Mouse (Mus musculus) kidney, embryonic 16.5 days (tissue): ENCODE results near the gene 2410137M14Rik. TPM values are rescaled to one million over a fixed set of nuclear protein-coding genes. Genes with fewer than 3 reads are reported as not detected.
"Not testable (repeated sequence)": the region's sequence is repeated elsewhere in the genome, so short reads cannot be mapped to it uniquely, and the experiment has no call there.

Experiments
- ATAC-seq: fragments of 200-750 bp; cut with Nextera tagmentation; 2 replicates; pipeline ENCODE4 v1.8.0; 2017; ENCODE audit warnings: moderate TSS enrichment; ENCODE audit not compliant: low FRiP score, low TSS enrichment
- H3K27ac ChIP-seq: fragments of 300-500 bp; sonication (generic); 2 replicates; pipeline ENCODE4 v1.5.1; 2014; ENCODE audit warnings: low read length
- H3K27me3 ChIP-seq: fragments of 300-500 bp; sonication (generic); 2 replicates; pipeline ENCODE4 v1.6.1; 2014; ENCODE audit warnings: low read length, control low read depth, mixed read lengths; ENCODE audit not compliant: insufficient read depth
- H3K36me3 ChIP-seq: fragments of 300-500 bp; sonication (generic); 2 replicates; pipeline ENCODE4 v1.6.1; 2014; ENCODE audit warnings: low read length, control low read depth, mixed read lengths; ENCODE audit not compliant: insufficient read depth
- H3K4me1 ChIP-seq: fragments of 300-500 bp; sonication (generic); 2 replicates; pipeline ENCODE4 v1.6.1; 2014; ENCODE audit warnings: low read length, control low read depth, mixed read lengths; ENCODE audit not compliant: insufficient read depth
- H3K4me2 ChIP-seq: fragments of 300-500 bp; sonication (generic); replicated peaks from 2 replicates; pipeline ENCODE4 v1.6.1; 2014; ENCODE audit warnings: low read depth, low read length
- H3K4me3 ChIP-seq: fragments of 300-500 bp; sonication (generic); 2 replicates; pipeline ENCODE4 v1.5.1; 2014; ENCODE audit warnings: mild to moderate bottlenecking, low read length
- H3K9ac ChIP-seq: fragments of 300-500 bp; sonication (generic); replicated peaks from 2 replicates; pipeline ENCODE4 v1.6.1; 2014; ENCODE audit warnings: low read length
- H3K9me3 ChIP-seq: fragments of 300-500 bp; sonication (generic); 2 replicates; pipeline ENCODE4 v1.6.1; 2016; ENCODE audit warnings: low read length, control low read depth
- WGBS: fragments of 180-500 bp; shearing (Covaris S2); extraction: QIAGEN DNeasy Blood & Tissue Kit; methylation state at CpG from one replicate; pipeline ENCODE4 v1.1.7; 2014; 5-methylcytosine and 5-hydroxymethylcytosine counted together
- polyA plus RNA-seq: library from polyadenylated mRNA; unstranded; fragments of >200 nt; fragmentation: Nextera tagmentation; extraction: Ambion mirVana; gene quantifications from 2 replicates; pipeline ENCODE4 v1.2.1, GENCODE M21; 2015

2410137M14Rik gene
- polyA plus RNA-seq, 1 experiment from 2014 or later, result not detected

DNA sequence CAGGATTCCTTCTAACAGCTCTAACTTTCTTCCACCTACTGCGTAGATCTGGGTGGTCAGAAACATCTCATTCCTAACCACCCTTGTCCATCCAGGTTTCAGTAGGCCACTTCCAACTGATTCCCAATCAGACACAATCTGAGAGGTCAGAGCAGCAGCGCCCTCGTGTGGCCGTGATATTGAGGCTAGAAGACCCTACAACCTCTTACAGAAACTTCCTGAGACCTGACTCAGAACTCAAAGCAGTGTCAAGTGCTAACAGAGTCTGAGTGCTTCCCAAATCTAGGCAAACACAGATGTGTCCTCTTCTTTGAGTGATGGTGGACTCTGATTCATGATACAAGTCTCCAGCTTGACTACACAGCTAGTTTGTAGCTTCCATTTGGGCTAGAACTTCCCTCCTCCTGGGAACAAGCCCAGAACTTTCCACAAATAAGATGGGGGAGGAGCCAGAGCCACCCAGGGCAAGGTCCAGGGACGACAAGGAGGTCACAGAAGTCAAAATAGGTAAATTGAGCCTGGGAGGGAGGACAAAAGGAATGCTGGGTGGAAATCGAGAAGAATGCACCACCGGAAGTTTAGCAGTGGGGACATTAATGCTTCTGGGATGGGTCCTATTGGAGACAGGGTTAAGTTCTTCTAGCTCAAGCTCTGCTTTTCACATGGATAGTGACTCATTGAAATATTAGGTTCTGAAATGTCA, 16.1 kb upstream of the 2410137M14Rik start:
- no peak overlapping the region for H3K4me3 ChIP-seq
- WGBS, result 18% methylated on average over 7 of the region's 7 CpGs
- ATAC-seq, result peak; percentile 77; the same call in 1 of the 2 replicates

DNA sequence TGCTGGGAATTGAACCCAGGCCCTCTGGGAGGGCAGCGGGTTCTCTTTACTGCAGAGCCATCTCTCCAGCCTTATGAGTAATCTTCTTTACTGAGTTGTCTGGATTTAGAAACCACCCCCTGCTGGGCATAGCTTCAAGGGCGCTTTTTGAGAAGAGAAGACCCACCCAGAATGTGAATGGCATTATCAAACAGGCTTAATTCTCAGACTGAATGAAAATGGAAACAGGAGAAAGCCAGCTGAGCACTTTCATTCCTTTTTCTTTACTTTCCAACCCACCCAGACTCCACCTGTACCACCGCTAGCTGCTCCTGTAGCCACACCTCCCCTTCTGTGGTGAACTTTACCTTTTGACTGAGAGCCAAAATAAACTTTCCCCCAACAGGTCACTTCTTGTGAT, 14.4 kb upstream of the 2410137M14Rik start:
- H3K4me3 ChIP-seq, result no peak overlapping the region

More for the DNA sequence above, 16.1 kb upstream of the 2410137M14Rik start:
- Histone ChIP-seq H3K4me2 (no peak overlapping the region), H3K27me3 (no peaks in the 10 kb centered on the region), H3K4me1 (no peaks in the 10 kb centered on the region), H3K9ac (no peak overlapping the region), H3K27ac (no peak overlapping the region), H3K9me3 (no peaks in the 10 kb centered on the region), H3K36me3 (no peaks in the 10 kb centered on the region)

DNA sequence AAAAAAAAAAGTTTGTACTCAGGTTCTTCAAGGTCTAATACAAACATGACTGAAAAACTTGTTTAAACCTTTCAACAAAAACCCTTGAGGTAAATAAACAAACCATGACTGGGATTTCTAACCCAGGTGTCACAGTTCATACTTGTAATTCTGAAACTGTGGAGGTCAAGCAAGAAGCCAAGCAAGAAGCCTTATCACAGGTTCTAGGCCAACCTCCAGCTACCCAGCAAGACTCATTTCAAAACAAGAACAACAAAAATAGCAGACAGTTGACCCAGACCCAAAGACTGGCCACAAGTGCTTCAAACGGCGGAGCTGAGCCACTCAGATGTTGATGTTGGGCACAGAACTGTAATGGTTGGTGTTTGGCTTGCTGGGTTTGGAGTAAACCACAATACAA, 13.5 kb upstream of the 2410137M14Rik start:
- Histone ChIP-seq H3K9ac (no peak overlapping the region), H3K9me3 (no peaks in the 10 kb centered on the region), H3K36me3 (no peaks in the 10 kb centered on the region), H3K4me2 (no peak overlapping the region), H3K4me3 (no peak overlapping the region), H3K27me3 (peaks cover 3% of the 10 kb centered on the region), H3K27ac (no peak overlapping the region), H3K4me1 (no peaks in the 10 kb centered on the region)
- ATAC-seq, result no peak
- 89% methylated on average over 2 of the region's 2 CpGs for WGBS

More for the DNA sequence above, 14.4 kb upstream of the 2410137M14Rik start:
- H3K9ac ChIP-seq, result no peak overlapping the region
- no peaks in the 10 kb centered on the region for H3K27me3 ChIP-seq
- no peak overlapping the region for H3K27ac ChIP-seq
- no peak for ATAC-seq
- no peaks in the 10 kb centered on the region for H3K9me3 ChIP-seq
- H3K4me1 ChIP-seq, result no peaks in the 10 kb centered on the region
- 74% methylated on average over 3 of the region's 3 CpGs for WGBS
- H3K36me3 ChIP-seq, result no peaks in the 10 kb centered on the region
- no peak overlapping the region for H3K4me2 ChIP-seq

- Histone ChIP-seq H3K9ac (no peak overlapping the region), H3K9me3 (no peaks in the 10 kb centered on the region), H3K4me1 (no peaks in the 10 kb centered on the region), H3K4me3 (no peak overlapping the region), H3K27ac (no peak overlapping the region), H3K27me3 (peaks cover 10% of the 10 kb centered on the region), H3K36me3 (no peaks in the 10 kb centered on the region), H3K4me2 (no peak overlapping the region)
- WGBS, result 89% methylated on average over 4 of the region's 4 CpGs
- no peak for ATAC-seq
Observed at GRCm38 (mm10) chr17:36993770-36994325, 12.8 kb upstream of the 2410137M14Rik start.

- Histone ChIP-seq H3K27me3 (peaks cover 23% of the 10 kb centered on the region), H3K4me1 (no peaks in the 10 kb centered on the region), H3K27ac (no peak overlapping the region), H3K9me3 (no peaks in the 10 kb centered on the region), H3K4me3 (no peak overlapping the region), H3K36me3 (no peaks in the 10 kb centered on the region), H3K9ac (no peak overlapping the region), H3K4me2 (no peak overlapping the region)
- 64% methylated on average over 3 of the region's 3 CpGs for WGBS
- no peak for ATAC-seq
Observed at GRCm38 (mm10) chr17:36992336-36993104, 11.5 kb upstream of the 2410137M14Rik start.

- H3K27ac ChIP-seq, H3K4me3 ChIP-seq, ATAC-seq, H3K36me3 ChIP-seq, H3K9ac ChIP-seq, H3K4me2 ChIP-seq, H3K4me1 ChIP-seq, H3K9me3 ChIP-seq: not testable (repeated sequence)
- H3K27me3 ChIP-seq, result peaks cover 33% of the 10 kb centered on the region
- whole genome bisulfite sequencing, result 97% methylated on average over 6 of the region's 6 CpGs
Observed at GRCm38 (mm10) chr17:36990630-36991029, 9.6 kb upstream of the 2410137M14Rik start.

GRCm38 (mm10) chr17:36989437-36989836, 8.4 kb upstream of the 2410137M14Rik start, which contains the start of gene H2-M5:
TSS of gene H2-M5 (minus strand) at chr17:36989537.
- ATAC-seq, result no peak
- Histone ChIP-seq H3K27ac (no peak within 1 kb of the TSS), H3K4me3 (peak within 1 kb of the TSS; percentile 30), H3K27me3 (peaks cover 33% of the 10 kb centered on the region), H3K4me2 (peak within 1 kb of the TSS; percentile 39), H3K4me1 (no peaks in the 10 kb centered on the region), H3K9ac (no peak within 1 kb of the TSS; the same call in 1 of the 2 replicates), H3K9me3 (no peaks in the 10 kb centered on the region), H3K36me3 (no peaks in the 10 kb centered on the region)
- WGBS, result 15% methylated on average over 5 of the region's 5 CpGs

- 8% methylated on average over 24 of the region's 24 CpGs for WGBS
- peaks cover 33% of the 10 kb centered on the region for H3K27me3 ChIP-seq
- H3K27ac ChIP-seq, result no peak overlapping the region
- H3K9me3 ChIP-seq, result no peaks in the 10 kb centered on the region
- H3K36me3 ChIP-seq, result no peaks in the 10 kb centered on the region
- H3K4me3 ChIP-seq, result peak overlapping the region; percentile 30
- peak overlapping the region; percentile 39 for H3K4me2 ChIP-seq
- ATAC-seq, result no peak
- no peak overlapping the region; the same call in 1 of the 2 replicates for H3K9ac ChIP-seq
- H3K4me1 ChIP-seq, result no peaks in the 10 kb centered on the region
Observed at GRCm38 (mm10) chr17:36988475-36988874, 7.4 kb upstream of the 2410137M14Rik start.

DNA sequence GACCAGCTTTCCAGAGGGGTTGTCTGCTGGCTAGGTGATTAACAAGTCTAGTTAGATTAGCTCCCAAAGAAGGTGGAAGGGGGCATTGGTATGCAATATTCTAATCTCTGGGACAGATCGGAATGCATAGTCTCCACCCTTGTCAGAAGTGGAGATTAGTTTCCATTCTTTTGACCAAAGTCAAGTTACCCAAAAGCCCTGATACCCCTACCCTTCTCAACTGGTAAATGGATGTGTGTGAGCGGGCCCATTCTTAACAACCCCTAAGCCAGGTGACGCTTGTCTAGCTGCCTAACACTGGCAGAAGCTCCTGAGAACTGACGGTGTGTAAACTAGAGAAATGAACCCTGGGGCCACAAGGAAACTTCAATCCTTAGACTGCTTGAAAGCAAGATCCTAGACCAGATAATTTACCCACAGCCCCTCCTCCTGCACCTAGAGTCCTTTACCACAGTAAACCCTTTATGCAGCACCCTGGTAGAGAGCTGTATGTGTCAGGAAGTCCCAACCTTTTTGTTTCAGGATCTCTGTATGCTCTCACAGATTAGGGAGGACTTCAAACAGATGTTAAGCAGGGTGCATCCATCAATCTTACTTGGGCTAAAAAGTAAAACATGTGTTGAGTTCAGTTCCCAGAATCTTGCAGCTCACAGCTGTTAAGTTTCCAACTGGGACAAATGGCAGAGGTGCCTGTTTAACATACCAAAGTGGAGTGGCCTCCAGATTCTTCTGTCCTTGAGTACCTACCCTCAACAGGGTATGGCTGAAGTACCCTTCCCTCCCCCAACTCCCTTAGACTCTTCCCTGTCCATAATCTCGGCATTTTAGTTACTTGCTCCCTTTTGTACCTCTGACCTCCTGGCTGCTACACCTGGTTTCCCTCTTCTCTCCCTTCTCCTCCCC, 1.5 kb upstream of the 2410137M14Rik start:
- Histone ChIP-seq H3K27me3 (peaks cover 16% of the 10 kb centered on the region; the same call in 1 of the 2 replicates), H3K9me3 (no peaks in the 10 kb centered on the region), H3K9ac (no peak overlapping the region), H3K4me2 (no peak overlapping the region), H3K4me3 (no peak overlapping the region), H3K27ac (no peak overlapping the region), H3K4me1 (peaks cover 15% of the 10 kb centered on the region), H3K36me3 (no peaks in the 10 kb centered on the region)
- 29% methylated on average over 5 of the region's 5 CpGs for WGBS
- ATAC-seq, result no peak
